Mouse (Mus musculus): ENCODE results near the gene Ifi35.
"Not testable (repeated sequence)": the region's sequence is repeated elsewhere in the genome, so short reads cannot be mapped to it uniquely, and the experiment has no call there.

DNA sequence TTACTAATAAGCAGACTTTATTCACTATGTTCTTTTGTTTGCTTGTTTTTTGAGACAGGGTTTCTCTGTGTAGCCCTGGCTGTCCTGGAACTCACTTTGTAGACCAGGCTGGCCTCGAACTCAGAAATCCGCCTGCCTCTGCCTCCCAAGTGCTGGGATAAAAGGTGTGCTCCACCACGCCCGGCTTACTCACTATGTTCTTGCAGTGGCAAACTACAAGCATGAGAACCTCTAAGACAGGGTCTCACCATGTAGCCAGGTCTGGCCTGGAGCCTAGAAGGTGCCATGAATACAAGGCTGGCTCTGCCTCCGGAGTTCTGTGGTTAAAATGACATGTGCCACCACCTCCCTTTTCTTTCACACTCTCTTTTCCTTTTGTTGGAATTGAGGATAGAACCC lies 18.3 kb downstream of the Ifi35 start:
- not testable (repeated sequence) for TF ChIP-seq CTCF (IDR thresholded peaks at IDR 0.05); EP300 (IDR thresholded peaks at IDR 0.05; ENCODE audit: insufficient read depth, low read depth, low read length); POLR2A (IDR thresholded peaks at IDR 0.05; ENCODE audit: insufficient read depth, low read depth, low read length)

All from heart, adult 2 months (tissue).